Mouse (Mus musculus) spleen, adult 10 weeks (tissue): ENCODE data around the gene Olfr340. TPM values are rescaled to one million over a fixed set of nuclear protein-coding genes. Genes with fewer than 3 reads are reported as not detected.

Source experiments
- polyA plus RNA-seq: library from polyadenylated mRNA; stranded (reverse); fragments of 350-450 nt; fragmentation: Illumina TruSeq; extraction: RNeasy Lipid Tissue Mini Kit (QIAGEN cat#74804); gene quantifications from one replicate; pipeline ENCODE4 v1.2.3, GENCODE M21; 2015; ENCODE audit warnings: low replicate concordance; ENCODE audit not compliant: insufficient read depth

Gene Olfr340
- not detected for polyA plus RNA-seq

DNA sequence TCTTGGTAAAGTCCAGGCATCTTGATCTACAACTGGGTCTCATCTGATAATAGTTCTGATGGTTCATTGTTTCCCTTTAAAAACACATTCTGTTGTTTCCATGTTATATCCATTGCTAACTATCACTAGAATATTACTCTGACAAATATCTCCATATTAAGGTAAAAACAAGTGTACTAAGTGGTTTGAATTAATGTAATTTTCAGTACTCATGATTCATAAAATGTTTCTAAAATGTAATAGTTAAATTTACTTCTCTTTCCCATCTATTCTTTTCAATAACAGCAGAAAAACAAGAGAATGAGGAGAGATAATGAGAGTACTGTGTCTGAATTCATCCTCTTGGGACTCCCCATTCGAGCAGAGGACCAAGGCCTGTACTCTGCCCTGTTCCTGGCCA, at the start of gene Olfr340:
Gene Olfr340, plus strand, starts transcription at position 301 of the 400 bp plus-strand sequence.

DNA sequence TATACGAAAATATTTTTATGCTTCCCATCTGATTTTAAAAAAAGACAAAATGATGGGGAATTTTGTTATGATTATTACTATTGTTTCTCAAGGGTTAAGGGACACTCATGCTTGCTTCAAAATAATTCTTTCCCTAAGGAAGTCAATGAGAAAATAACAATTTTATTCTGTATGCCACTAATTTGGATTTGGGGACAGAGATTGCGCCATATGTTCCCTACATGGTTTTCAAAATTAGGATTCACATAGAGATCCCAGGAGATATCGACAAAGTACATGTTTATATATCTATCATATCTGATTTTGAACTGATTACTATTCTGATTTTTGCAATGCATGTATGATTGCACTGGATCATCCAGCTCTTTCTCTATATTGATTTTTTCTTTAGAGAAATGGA, 33.7 kb upstream of the Olfr340 start, which contains the start of gene Olfr339:
Gene Olfr339, plus strand, starts transcription at position 301 of the 400 bp plus-strand sequence.

DNA sequence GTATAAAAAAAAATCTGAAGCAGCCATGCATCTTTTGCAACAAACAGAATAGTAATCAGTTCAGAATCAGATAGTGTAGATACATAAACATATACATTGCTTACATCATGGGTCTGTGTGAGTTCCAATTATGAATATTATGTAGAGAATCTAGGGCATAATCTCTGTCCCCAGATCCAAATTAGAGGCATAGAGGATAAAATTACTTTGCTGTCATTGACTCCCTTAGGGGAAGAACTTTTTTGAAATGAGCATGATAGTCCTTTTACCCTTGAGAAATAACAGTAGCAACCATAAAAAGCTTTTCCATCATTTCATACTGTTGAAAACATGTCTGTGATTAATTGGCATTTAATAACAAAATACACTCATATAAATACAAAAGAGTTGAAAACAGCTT, 30.0 kb downstream of the Olfr340 start, which contains the start of gene Olfr341:
Gene Olfr341, minus strand, starts transcription at position 101 of the 400 bp plus-strand sequence.

Other genes with a start within 250 kb of the Olfr340 start
- gene Ptgs1, start 222.2 kb upstream of the Olfr340 start, polyA plus RNA-seq, result 36.1 TPM
- not detected for gene Olfr338, start 79.1 kb upstream of the Olfr340 start, polyA plus RNA-seq
- gene Olfr339, start 33.6 kb upstream of the Olfr340 start, polyA plus RNA-seq, result not detected
- not detected for gene Olfr341, start 29.9 kb downstream of the Olfr340 start, polyA plus RNA-seq
- not detected for gene Olfr342, start 72.4 kb downstream of the Olfr340 start, polyA plus RNA-seq
- gene Olfr344, start 114.1 kb downstream of the Olfr340 start, polyA plus RNA-seq, result not detected
- not detected for gene Olfr345, start 187.5 kb downstream of the Olfr340 start, polyA plus RNA-seq
- gene Olfr346, start 233.2 kb downstream of the Olfr340 start, polyA plus RNA-seq, result not detected